Mouse (Mus musculus) CH12.LX (cell line): ENCODE results near the gene Jmjd8. TPM values are rescaled to one million over a fixed set of nuclear protein-coding genes. Genes with fewer than 3 reads are reported as not detected.

Experiments used
- DNase-seq: peaks from one replicate; pipeline ENCODE4 v3.0.0-alpha.2; 2013; ENCODE audit errors: extremely low read depth
- H3K27ac ChIP-seq: 2 replicates; pipeline ENCODE4 v1.5.1; 2012; ENCODE audit warnings: low read depth, mild to moderate bottlenecking, control low read depth, moderate library complexity; ENCODE audit not compliant: insufficient read depth
- H3K27me3 ChIP-seq: replicated peaks from 2 replicates; pipeline ENCODE3; 2012; ENCODE audit warnings: inconsistent platforms
- H3K36me3 ChIP-seq, 2 experiments: replicated peaks in 1 of 2; 2 replicates each; pipeline versions ENCODE3 to v1.6.1; 2012; ENCODE audit warnings: inconsistent platforms in 1 of 2, low read length in 1 of 2, mild to moderate bottlenecking in 1 of 2, mixed read lengths in 1 of 2, moderate library complexity in 1 of 2; ENCODE audit not compliant: control insufficient read depth in 1 of 2, insufficient read depth in 1 of 2
- H3K4me1 ChIP-seq, 2 experiments: 2 replicates each; pipeline ENCODE4 v1.6.1; 2012; ENCODE audit warnings: inconsistent platforms in 1 of 2, moderate library complexity in 1 of 2; ENCODE audit not compliant: insufficient read depth in 2 of 2, control insufficient read depth in 1 of 2
- H3K4me2 ChIP-seq: 2 replicates; pipeline ENCODE4 v1.6.1; 2012; ENCODE audit warnings: low read depth, mild to moderate bottlenecking, control low read depth; ENCODE audit not compliant: poor library complexity, insufficient read depth, severe bottlenecking
- H3K4me3 ChIP-seq, 3 experiments: fragments of 150-350 bp in 1 of 3; sonication (generic) in 1 of 3; replicated peaks in 1 of 3; 2 replicates each; pipeline versions ENCODE3 to v1.5.1; 2011 to 2012; ENCODE audit warnings: low read depth in 2 of 3, low read length in 2 of 3, mild to moderate bottlenecking in 2 of 3, moderate library complexity in 2 of 3, control low read depth in 1 of 3, improper control_type of control experiment in 1 of 3, inconsistent platforms in 1 of 3, mixed read lengths in 1 of 3; ENCODE audit not compliant: poor library complexity in 1 of 3
- H3K79me2 ChIP-seq: replicated peaks from 2 replicates; pipeline ENCODE4 v1.6.1; 2012; ENCODE audit warnings: mild to moderate bottlenecking, moderate library complexity; ENCODE audit not compliant: control insufficient read depth, poor library complexity, insufficient read depth, severe bottlenecking; ENCODE audit errors: extremely low read depth
- H3K9ac ChIP-seq: 2 replicates; pipeline ENCODE4 v1.6.1; 2012; ENCODE audit warnings: low read depth, mild to moderate bottlenecking, control low read depth, moderate library complexity; ENCODE audit not compliant: insufficient read depth
- H3K9me3 ChIP-seq: replicated peaks from 2 replicates; pipeline ENCODE3; 2012; ENCODE audit warnings: low read length, inconsistent platforms, mixed read lengths
- BHLHE40 ChIP-seq: IDR thresholded peaks from 2 replicates; pipeline ENCODE4 v1.6.1; 2011; ENCODE audit warnings: mild to moderate bottlenecking, low read depth, low read length, improper control_type of control experiment
- CHD1 ChIP-seq: IDR thresholded peaks from 2 replicates; pipeline ENCODE4 v1.6.1; 2012; ENCODE audit warnings: low read depth, low read length, improper control_type of control experiment, inconsistent platforms
- CTCF ChIP-seq, 2 experiments: IDR thresholded peaks in 1 of 2; conservative IDR thresholded peaks in 1 of 2; 2 replicates each; pipeline ENCODE4 v1.5.1; 2011 to 2012; ENCODE audit warnings: low read depth in 2 of 2, low read length in 2 of 2, improper control_type of control experiment in 1 of 2, inconsistent platforms in 1 of 2, mild to moderate bottlenecking in 1 of 2, moderate library complexity in 1 of 2
- E2F4 ChIP-seq: IDR thresholded peaks from 2 replicates; pipeline ENCODE4 v1.6.1; 2011; ENCODE audit warnings: low read depth, low read length, improper control_type of control experiment; ENCODE audit not compliant: insufficient replicate concordance
- GABPA ChIP-seq: IDR thresholded peaks from 2 replicates; pipeline ENCODE4 v1.6.1; 2012; ENCODE audit warnings: low read depth, low read length, improper control_type of control experiment, inconsistent platforms; ENCODE audit not compliant: insufficient replicate concordance
- HCFC1 ChIP-seq: IDR thresholded peaks from 2 replicates; pipeline ENCODE4 v1.6.1; 2012; ENCODE audit warnings: low read depth, mild to moderate bottlenecking, inconsistent platforms, low read length, improper control_type of control experiment
- IRF4 ChIP-seq: IDR thresholded peaks from 2 replicates; pipeline ENCODE4 v1.6.1; 2014; ENCODE audit warnings: low read depth, mild to moderate bottlenecking, inconsistent platforms, low read length, improper control_type of control experiment
- JUND ChIP-seq: conservative IDR thresholded peaks from 2 replicates; pipeline ENCODE4 v1.6.1; 2011; ENCODE audit warnings: low read depth, low read length, improper control_type of control experiment
- KAT2A ChIP-seq: IDR thresholded peaks from 2 replicates; pipeline ENCODE4 v1.6.1; 2012; ENCODE audit warnings: low read length, improper control_type of control experiment, inconsistent platforms; ENCODE audit not compliant: insufficient replicate concordance
- MAFK ChIP-seq: IDR thresholded peaks from 2 replicates; pipeline ENCODE4 v1.6.1; 2011; ENCODE audit warnings: low read length, improper control_type of control experiment; ENCODE audit not compliant: insufficient replicate concordance
- MAX ChIP-seq: IDR thresholded peaks from 2 replicates; pipeline ENCODE4 v1.6.1; 2011; ENCODE audit warnings: low read length, improper control_type of control experiment
- MAZ ChIP-seq: IDR thresholded peaks from 2 replicates; pipeline ENCODE4 v1.6.1; 2012; ENCODE audit warnings: low read depth, mild to moderate bottlenecking, inconsistent platforms, low read length, improper control_type of control experiment, moderate library complexity
- MEF2A ChIP-seq: IDR thresholded peaks from 2 replicates; pipeline ENCODE4 v1.6.1; 2014; ENCODE audit warnings: low read depth, mild to moderate bottlenecking, inconsistent platforms, low read length, improper control_type of control experiment, borderline replicate concordance
- MXI1 ChIP-seq: IDR thresholded peaks from 2 replicates; pipeline ENCODE4 v1.6.1; 2011; ENCODE audit warnings: mild to moderate bottlenecking, low read depth, low read length, improper control_type of control experiment
- MYC ChIP-seq: IDR thresholded peaks from 2 replicates; pipeline ENCODE4 v1.6.1; 2011; ENCODE audit warnings: low read depth, mild to moderate bottlenecking, improper control_type of control experiment, low read length
- NRF1 ChIP-seq: IDR thresholded peaks from 2 replicates; pipeline ENCODE4 v1.6.1; 2014; ENCODE audit warnings: low read depth, mild to moderate bottlenecking, inconsistent platforms, low read length, improper control_type of control experiment, moderate library complexity
- RAD21 ChIP-seq: IDR thresholded peaks from 2 replicates; pipeline ENCODE4 v1.6.1; 2011; ENCODE audit warnings: low read depth, mild to moderate bottlenecking, low read length, improper control_type of control experiment, moderate library complexity
- RCOR1 ChIP-seq: conservative IDR thresholded peaks from 2 replicates; pipeline ENCODE4 v1.6.1; 2012; ENCODE audit warnings: low read depth, mild to moderate bottlenecking, inconsistent platforms, low read length, improper control_type of control experiment
- SIN3A ChIP-seq: IDR thresholded peaks from 2 replicates; pipeline ENCODE4 v1.6.1; 2012; ENCODE audit warnings: low read length, improper control_type of control experiment, inconsistent platforms
- TCF12 ChIP-seq: IDR thresholded peaks from 2 replicates; pipeline ENCODE4 v1.6.1; 2014; ENCODE audit warnings: low read depth, mild to moderate bottlenecking, inconsistent platforms, low read length, improper control_type of control experiment
- UBTF ChIP-seq: IDR thresholded peaks from 2 replicates; pipeline ENCODE4 v1.6.1; 2012; ENCODE audit warnings: low read depth, mild to moderate bottlenecking, inconsistent platforms, low read length, improper control_type of control experiment, moderate library complexity
- USF1 ChIP-seq: IDR thresholded peaks from 2 replicates; pipeline ENCODE4 v1.6.1; 2014; ENCODE audit warnings: low read depth, mild to moderate bottlenecking, inconsistent platforms, low read length, improper control_type of control experiment
- USF2 ChIP-seq: conservative IDR thresholded peaks from 2 replicates; pipeline ENCODE4 v1.6.1; 2011; ENCODE audit warnings: low read depth, low read length, improper control_type of control experiment
- ZC3H11A ChIP-seq: IDR thresholded peaks from 2 replicates; pipeline ENCODE4 v1.6.1; 2012; ENCODE audit warnings: low read depth, mild to moderate bottlenecking, inconsistent platforms, low read length, improper control_type of control experiment
- ZKSCAN1 ChIP-seq: IDR thresholded peaks from 2 replicates; pipeline ENCODE4 v1.6.1; 2012; ENCODE audit warnings: low read depth, inconsistent platforms, low read length, improper control_type of control experiment, borderline replicate concordance
- ZNF384 ChIP-seq: IDR thresholded peaks from 2 replicates; pipeline ENCODE4 v1.6.1; 2012; ENCODE audit warnings: low read depth, low read length, improper control_type of control experiment, inconsistent platforms
- dilution Hi-C: fragments of 300-500 bp; cut with MboI; formaldehyde crosslinking; loops from 2 replicates; pipeline ENCODE4 v1.14.3; 2020; ENCODE audit warnings: low sequenced_read_pairs; ENCODE audit not compliant: extremely low pct_unique_long_range_greater_than_20kb, extremely low pct_ligation_motif_present
- in situ Hi-C: fragments of 300-500 bp; cut with MboI; formaldehyde crosslinking; loops from 3 replicates; pipeline ENCODE4 v1.14.3; 2019; ENCODE audit warnings: low sequenced_read_pairs, low pct_ligation_motif_present, low pct_unique_long_range_greater_than_20kb, mixed read lengths
- polyA plus RNA-seq: library from polyadenylated mRNA; unstranded; fragments of >175 nt; gene quantifications from 2 replicates; pipeline ENCODE4 v1.2.1, GENCODE M21; 2012; ENCODE audit warnings: low read depth; ENCODE audit not compliant: insufficient read length
- total RNA-seq, 2 experiments: library from RNA; depleted of rRNA; stranded (reverse); fragments of 300-350 nt in 1 of 2; fragments of >200 nt in 1 of 2; gene quantifications; 2 replicates each; pipeline ENCODE4 v1.2.3; 2012 to 2014

Jmjd8 gene
- total and polyA plus RNA-seq, 3 experiments: 4.8 to 8.3 (median 7.7) TPM

GRCm38 (mm10) chr17:25835301-25835700 lies 6.6 kb downstream of the Jmjd8 start:
- Histone ChIP-seq H3K79me2 (peaks cover 14% of the 10 kb centered on the region), H3K4me3 (no peak overlapping the region), H3K36me3 (peaks cover 64 to 76% of the 10 kb centered on the region in 2 experiments), H3K4me1 (peaks cover 16 to 35% of the 10 kb centered on the region in 2 experiments), H3K4me2 (no peak overlapping the region), H3K27me3 (no peaks in the 10 kb centered on the region), H3K9me3 (no peaks in the 10 kb centered on the region), H3K27ac (no peak overlapping the region), H3K9ac (no peak overlapping the region)
- dilution Hi-C loops (no loop called here), in situ Hi-C loops (no loop called here)
- no peak for DNase-seq
- TF ChIP-seq MXI1: no peak
- TF ChIP-seq TCF12: no peak
- TF ChIP-seq MAX: no peak
- no peak for TF ChIP-seq NRF1
- TF ChIP-seq KAT2A: no peak
- no peak for TF ChIP-seq ZNF384
- no peak for TF ChIP-seq GABPA
- no peak for TF ChIP-seq BHLHE40
- no peak for TF ChIP-seq UBTF
- no peak for TF ChIP-seq IRF4
- no peak for TF ChIP-seq SIN3A
- no peak for TF ChIP-seq ZKSCAN1
- no peak for TF ChIP-seq RCOR1
- TF ChIP-seq USF1: no peak
- TF ChIP-seq USF2: no peak
- no peak for TF ChIP-seq CTCF (conservative IDR thresholded peaks at IDR 0.05 in 1 of 2, IDR thresholded peaks at IDR 0.05 in 1 of 2; ENCODE audit: low read depth in 2 of 2, low read length in 2 of 2)

GRCm38 (mm10) chr17:25835816-25836215 lies 7.1 kb downstream of the Jmjd8 start:
- Histone ChIP-seq H3K4me2 (no peak overlapping the region), H3K36me3 (peaks cover 64 to 76% of the 10 kb centered on the region in 2 experiments), H3K4me1 (peaks cover 16 to 31% of the 10 kb centered on the region in 2 experiments)

More at GRCm38 (mm10) chr17:25835816-25836215, 7.1 kb downstream of the Jmjd8 start:
- Histone ChIP-seq H3K27me3 (no peaks in the 10 kb centered on the region), H3K79me2 (peaks cover 14% of the 10 kb centered on the region), H3K27ac (no peak overlapping the region), H3K9ac (no peak overlapping the region), H3K4me3 (no peak overlapping the region), H3K9me3 (no peaks in the 10 kb centered on the region)
- no peak for DNase-seq
- in situ Hi-C loops (no loop called here), dilution Hi-C loops (no loop called here)
- TF ChIP-seq IRF4 (no peak), RAD21 (no peak), ZNF384 (no peak), ZC3H11A (no peak), MAFK (no peak), GABPA (no peak), NRF1 (no peak), MEF2A (no peak), CHD1 (no peak), CTCF (conservative IDR thresholded peaks at IDR 0.05 in 1 of 2, IDR thresholded peaks at IDR 0.05 in 1 of 2; ENCODE audit: low read depth in 2 of 2, low read length in 2 of 2) (no peak), JUND (no peak), MYC (no peak), E2F4 (no peak), KAT2A (no peak), MAZ (no peak), HCFC1 (no peak), ZKSCAN1 (no peak)
